Mouse (Mus musculus) heart, postnatal 0 days (tissue): Measurements from ENCODE around the gene Klf12.

ENCODE experiments used
- CTCF ChIP-seq: IDR thresholded peaks from 2 replicates; pipeline ENCODE4 v1.5.1; 2016; ENCODE audit warnings: antibody characterized with exemption, control low read depth, low read depth
- EP300 ChIP-seq: IDR thresholded peaks from 2 replicates; pipeline ENCODE4 v1.6.1; 2016; ENCODE audit warnings: antibody characterized with exemption, low read depth

GRCm38 (mm10) chr14:100068715-100069114, 215.8 kb downstream of the Klf12 start:
- TF ChIP-seq CTCF (no peak), EP300 (no peak)
